Comparison of ENCODE assay signal across 8 mouse cellular contexts in genomic region chr17:14232629-14233028, GRCm38 (mm10). TPM values are rescaled to one million over a fixed set of nuclear protein-coding genes. Genes with fewer than 3 reads are reported as not detected.
DNase-seq lines count a peak whose midpoint lies in the region; ATAC-seq and TF ChIP-seq lines count a peak whose summit lies in the region.

No protein-coding gene starts in this region.

- H3K9me3 ChIP-seq in heart, embryonic 10.5 days = no peaks in the 10 kb centered on the region
- no peaks in the 10 kb centered on the region for H3K9me3 ChIP-seq in liver, embryonic 14.5 days (ENCODE audit: control insufficient read depth, low read length)

- peak; percentile 89 for DNase-seq in 3T3-L1 (ENCODE audit: low read depth, low spot score)
- DNase-seq in adrenal gland, postnatal 10 days = peak; percentile 88
- peak; percentile 78 for DNase-seq in embryo, embryonic 11.5 days (ENCODE audit: low read depth, low spot score)
- peak; percentile 90 for DNase-seq in heart, embryonic 10.5 days (ENCODE audit: low spot score)
- peak; percentile 93 for DNase-seq in kidney, postnatal 10 days
- DNase-seq in liver, embryonic 14.5 days (ENCODE audit: low read depth in 3 of 3, low spot score in 3 of 3) = peak; percentile 17 to 22 (median 20)
- DNase-seq in ovary, postnatal 10 days (ENCODE audit: low spot score) = peak; percentile 69
- peak; percentile 63 for DNase-seq in urinary bladder, adult 2 months (ENCODE audit: low spot score)

- H3K4me3 ChIP-seq in heart, embryonic 10.5 days = no peak overlapping the region
- no peak overlapping the region for H3K4me3 ChIP-seq in liver, embryonic 14.5 days (ENCODE audit: insufficient read depth in 1 of 2, low read depth in 2 of 2, low read length in 2 of 2)

- H3K27ac ChIP-seq in heart, embryonic 10.5 days = no peak overlapping the region
- H3K27ac ChIP-seq in liver, embryonic 14.5 days = no peak overlapping the region

- peaks cover 97% of the 10 kb centered on the region for H3K27me3 ChIP-seq in heart, embryonic 10.5 days (ENCODE audit: insufficient read depth, poor library complexity, severe bottlenecking)
- H3K27me3 ChIP-seq in liver, embryonic 14.5 days (ENCODE audit: control insufficient read depth, insufficient read depth, low read length) = no peaks in the 10 kb centered on the region

- no peak for TF ChIP-seq EP300 in liver, embryonic 14.5 days (IDR thresholded peaks at IDR 0.05; ENCODE audit: low read depth)

- peaks cover 5% of the 10 kb centered on the region for H3K4me1 ChIP-seq in heart, embryonic 10.5 days
- H3K4me1 ChIP-seq in liver, embryonic 14.5 days (replicated peaks; ENCODE audit: control insufficient read depth in 2 of 2, insufficient read depth in 2 of 2, low read length in 1 of 2) = no peaks in the 10 kb centered on the region

- TF ChIP-seq CTCF in liver, embryonic 14.5 days (IDR thresholded peaks at IDR 0.05; ENCODE audit: low read depth) = peak; percentile 75

- no peak for ATAC-seq in liver, embryonic 14.5 days (ENCODE audit: insufficient read depth)

- H3K9ac ChIP-seq in liver, embryonic 14.5 days (replicated peaks) = no peak overlapping the region

- 56% methylated on average over 3 of the region's 3 CpGs for WGBS in heart, embryonic 10.5 days
- WGBS in liver, embryonic 14.5 days (ENCODE audit: insufficient replicate concordance) = 44% methylated on average over 3 of the region's 3 CpGs

- H3K36me3 ChIP-seq in heart, embryonic 10.5 days = no peaks in the 10 kb centered on the region
- no peaks in the 10 kb centered on the region for H3K36me3 ChIP-seq in liver, embryonic 14.5 days (replicated peaks; ENCODE audit: control insufficient read depth, insufficient read depth, low read depth)

- no peak overlapping the region for H3K4me2 ChIP-seq in liver, embryonic 14.5 days (ENCODE audit: low read depth)

RNA-seq across cellular contexts. Expression of gene Dact2, which starts 28.5 kb away (rescaled TPM):
- total RNA-seq in adrenal gland, postnatal 10 days (2021) = 1 to 10 TPM; 2.5 to 2.8 TPM
- polyA plus RNA-seq in heart, embryonic 10.5 days (2016; fragmentation: Nextera tagmentation; extraction: Ambion mirVana) = 0.59 and 1.4 TPM in 2 replicates
- 0.84 and 0.98 TPM in 2 replicates for polyA plus RNA-seq in liver, embryonic 14.5 days (2012; rRNA removed)
- 0.47 and 0.90 TPM in 2 replicates for polyA plus RNA-seq in liver, embryonic 14.5 days (2014; fragmentation: Nextera tagmentation; extraction: Ambion mirVana)
- polyA plus RNA-seq in urinary bladder, adult 2 months (2012; rRNA removed) = 1.2 and 1.4 TPM in 2 replicates

RNA-seq across cellular contexts. Expression of gene Smoc2, which starts 46.7 kb away (rescaled TPM):
- total RNA-seq in adrenal gland, postnatal 10 days (2021) = 10 to 100 TPM; 31.8 to 39.5 TPM
- polyA plus RNA-seq in heart, embryonic 10.5 days (2016; fragmentation: Nextera tagmentation; extraction: Ambion mirVana) = 9.6 and 31.5 TPM in 2 replicates
- polyA plus RNA-seq in liver, embryonic 14.5 days (2012; rRNA removed) = 1.9 and 2.4 TPM in 2 replicates
- polyA plus RNA-seq in liver, embryonic 14.5 days (2014; fragmentation: Nextera tagmentation; extraction: Ambion mirVana) = 2.6 and 3.8 TPM in 2 replicates
- polyA plus RNA-seq in urinary bladder, adult 2 months (2012; rRNA removed) = 129 and 144 TPM in 2 replicates

Comparison
In these comparisons a context has a peak if more than half of its experiments do, and no peak if none do; other contexts are left out.
1. DNase-seq: peak in every context shown above with its lines; median percentile 93 in kidney, postnatal 10 days; 90 in heart, embryonic 10.5 days; 89 in 3T3-L1; 88 in adrenal gland, postnatal 10 days; 78 in embryo, embryonic 11.5 days; 69 in ovary, postnatal 10 days; 63 in urinary bladder, adult 2 months; 20 in liver, embryonic 14.5 days.